Mouse (Mus musculus) cortical plate, adult 2 months (tissue): ENCODE data around the gene Bcl10.

Source experiments
- CTCF ChIP-seq: fragments of 200-500 bp; IDR thresholded peaks from 2 replicates; pipeline ENCODE4 v1.5.1; 2011; ENCODE audit warnings: mild to moderate bottlenecking, control low read depth, low read length; ENCODE audit not compliant: insufficient read depth; ENCODE audit errors: extremely low read depth
- POLR2A ChIP-seq: fragments of 200-500 bp; IDR thresholded peaks from 2 replicates; pipeline ENCODE4 v1.6.1; 2011; ENCODE audit warnings: mild to moderate bottlenecking, low read length, control low read depth; ENCODE audit not compliant: insufficient read depth; ENCODE audit errors: extremely low read depth

- TF ChIP-seq CTCF, result no peak
- TF ChIP-seq POLR2A, result no peak
Observed at GRCm38 (mm10) chr3:145946654-145947053, 24.1 kb downstream of the Bcl10 start.
